Mouse (Mus musculus): ENCODE measurements at regions not wholly inside any gene's neighbourhood (a gene's known extent, or its start where the extent isn't known, plus 50 kb on each side); places are given as distances from the start of the nearest gene placed in this dataset.

DNA sequence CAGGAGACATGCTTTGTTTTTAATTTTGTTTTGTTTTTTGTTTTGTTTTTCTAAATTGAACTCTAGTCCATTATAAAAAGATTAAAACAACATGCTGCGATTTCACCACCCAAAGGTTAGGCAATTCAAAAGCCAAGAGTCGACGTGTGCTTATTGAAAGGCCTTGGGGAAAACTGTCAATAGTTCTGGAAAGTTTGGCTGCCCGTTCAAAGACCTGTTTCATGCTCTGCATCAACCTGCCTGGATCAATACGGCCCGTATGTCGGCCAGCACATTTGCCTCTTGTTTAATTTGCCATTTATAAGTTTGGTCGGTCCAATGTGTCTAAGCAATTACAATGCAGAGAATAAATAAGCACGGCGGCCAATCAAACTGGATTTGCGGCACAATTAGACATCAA is 234.3 kb upstream of the Cxcr4 start:
- no peak for DNase-seq (ENCODE audit: low spot score)

DNA sequence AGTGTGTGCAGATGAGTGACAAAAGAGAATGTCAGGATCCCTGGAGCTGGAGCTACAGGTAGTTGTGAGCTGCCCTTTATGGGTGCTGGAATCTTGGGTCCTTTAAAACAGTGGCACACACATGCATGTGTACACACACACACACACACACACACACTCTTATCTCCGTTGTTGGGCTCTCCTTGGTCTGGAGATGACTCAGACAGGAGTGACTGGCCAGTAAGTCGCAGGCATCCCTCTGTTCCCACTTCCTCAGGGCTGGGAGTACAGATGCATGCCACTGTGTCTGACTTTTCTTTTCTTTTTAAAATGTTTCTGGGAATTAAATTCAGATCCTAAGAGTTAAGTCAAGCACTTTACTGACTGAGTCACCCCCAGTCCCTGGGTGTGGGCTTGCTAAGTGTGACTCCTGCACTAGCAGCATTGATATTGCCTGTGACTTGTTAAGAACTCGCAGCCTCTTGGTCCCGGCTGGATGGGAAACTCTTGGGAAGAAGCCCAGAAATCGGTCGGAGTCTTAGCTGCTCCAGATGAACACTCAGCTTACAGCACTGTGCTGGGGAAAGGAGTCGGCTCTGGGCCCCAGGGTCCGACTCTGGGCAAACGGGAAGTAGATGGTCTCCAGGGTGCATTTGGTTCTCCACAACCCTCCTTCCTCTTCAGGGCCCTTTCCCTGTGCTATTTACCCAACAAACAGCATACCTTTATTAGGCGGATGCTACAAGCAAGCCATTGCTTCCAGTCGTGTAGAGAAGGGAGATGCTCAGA is 233.0 kb upstream of the Cxcr4 start:
- no peak for DNase-seq (ENCODE audit: low spot score)

- DNase-seq (ENCODE audit: low spot score), result no peak
Measured at GRCm38 (mm10) chr1:128824235-128824634, 232.1 kb upstream of the Cxcr4 start.

- no peak for DNase-seq (ENCODE audit: low spot score)
Measured at GRCm38 (mm10) chr1:128821991-128822390, 229.9 kb upstream of the Cxcr4 start.

DNA sequence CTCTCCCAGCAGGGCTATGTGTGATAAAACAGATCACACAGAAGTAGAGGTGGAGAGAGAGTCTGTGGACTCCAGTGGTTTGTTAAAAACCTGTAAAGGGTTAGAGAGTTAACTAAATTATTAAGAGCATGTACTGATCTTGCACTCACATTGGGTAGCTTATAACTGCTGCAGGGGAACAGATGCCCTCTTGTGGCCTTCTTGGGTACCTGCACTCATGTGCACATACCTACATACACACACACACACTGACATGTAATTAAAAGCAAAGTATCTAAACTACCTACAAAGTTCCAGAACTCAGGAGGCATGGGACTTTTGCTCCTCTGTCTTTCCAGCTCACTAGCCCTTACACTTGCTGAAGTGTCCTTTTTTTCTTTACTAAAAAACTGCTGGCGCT is 228.4 kb upstream of the Cxcr4 start:
- DNase-seq (ENCODE audit: low spot score), result no peak

GRCm38 (mm10) chr1:128819611-128820010 is 227.5 kb upstream of the Cxcr4 start:
- DNase-seq (ENCODE audit: low spot score), result no peak

DNA sequence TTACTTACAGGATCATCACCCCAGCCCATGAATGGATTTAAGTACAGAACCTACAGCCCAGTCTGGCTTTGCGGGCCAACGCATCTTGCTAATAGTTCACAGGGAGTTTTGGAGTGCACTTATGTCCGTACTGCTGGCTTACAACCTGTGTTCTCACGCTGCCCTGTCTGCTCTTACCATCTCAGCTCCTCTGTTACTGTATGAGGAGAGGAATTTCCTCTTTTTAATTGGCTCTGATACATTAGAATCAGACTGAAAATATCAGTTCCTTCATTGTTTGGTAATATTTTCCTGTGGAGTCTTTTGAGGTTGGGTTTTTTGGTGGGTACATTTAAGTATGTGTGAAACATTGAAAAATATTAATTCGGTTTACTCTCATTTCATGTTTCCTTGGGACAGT is 221.3 kb upstream of the Cxcr4 start:
- no peak for DNase-seq (ENCODE audit: low spot score)

GRCm38 (mm10) chr1:128810860-128811259 is 218.8 kb upstream of the Cxcr4 start:
- no peak for DNase-seq (ENCODE audit: low spot score)

GRCm38 (mm10) chr1:128810094-128810493 is 218.0 kb upstream of the Cxcr4 start:
- DNase-seq (ENCODE audit: low spot score), result no peak

- DNase-seq (ENCODE audit: low spot score), result no peak
Measured at GRCm38 (mm10) chr1:128809601-128810000, 217.5 kb upstream of the Cxcr4 start.

DNA sequence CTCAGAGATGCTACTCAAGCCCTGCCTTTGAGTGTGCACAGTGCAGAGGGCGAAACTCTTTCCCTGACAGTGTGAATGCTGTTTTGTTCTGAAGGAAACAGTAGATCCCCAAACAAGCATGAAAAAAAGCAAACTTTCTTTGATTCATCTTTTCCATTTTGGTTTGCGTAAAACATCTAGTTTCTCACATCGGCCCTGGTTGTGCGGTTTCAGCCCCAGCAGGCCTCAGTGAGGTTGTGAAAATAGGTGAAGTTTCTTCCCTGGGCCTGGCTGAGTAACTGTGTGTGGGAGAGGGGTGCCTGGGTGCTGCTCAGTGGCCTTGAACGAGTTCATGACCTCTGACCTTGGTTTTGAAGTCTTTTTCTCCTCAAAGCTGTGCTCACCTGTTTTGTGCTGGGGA is 216.5 kb upstream of the Cxcr4 start:
- DNase-seq (ENCODE audit: low spot score), result no peak

GRCm38 (mm10) chr1:128805687-128806653 is 213.9 kb upstream of the Cxcr4 start:
- no peak for DNase-seq (ENCODE audit: low spot score)

GRCm38 (mm10) chr1:128803433-128804060 is 211.5 kb upstream of the Cxcr4 start:
- no peak for DNase-seq (ENCODE audit: low spot score)

GRCm38 (mm10) chr1:128803058-128803432 is 211.0 kb upstream of the Cxcr4 start:
- DNase-seq (ENCODE audit: low spot score), result no peak

DNA sequence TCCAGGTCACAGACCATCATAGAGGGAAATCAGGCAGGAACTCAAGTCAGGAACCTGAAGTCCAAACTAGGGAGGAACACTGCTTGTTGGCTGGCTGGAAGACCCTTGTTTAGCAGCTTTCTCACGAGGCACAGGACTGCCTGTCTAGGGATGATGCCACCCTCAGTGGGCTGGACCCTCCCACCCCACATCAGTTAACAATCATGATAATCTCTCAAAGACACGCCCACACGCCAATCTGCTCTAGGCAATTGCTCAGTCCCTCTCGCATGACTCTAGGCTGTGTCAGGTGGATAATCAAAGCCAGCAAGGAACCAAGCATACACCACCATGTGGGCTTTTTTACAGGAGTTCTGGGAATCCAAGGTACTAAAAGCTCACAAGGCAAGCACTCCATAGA is 206.6 kb upstream of the Cxcr4 start:
- no peak for DNase-seq (ENCODE audit: low spot score)

- DNase-seq (ENCODE audit: low spot score), result no peak
Measured at GRCm38 (mm10) chr1:128795654-128796053, 203.6 kb upstream of the Cxcr4 start.

DNA sequence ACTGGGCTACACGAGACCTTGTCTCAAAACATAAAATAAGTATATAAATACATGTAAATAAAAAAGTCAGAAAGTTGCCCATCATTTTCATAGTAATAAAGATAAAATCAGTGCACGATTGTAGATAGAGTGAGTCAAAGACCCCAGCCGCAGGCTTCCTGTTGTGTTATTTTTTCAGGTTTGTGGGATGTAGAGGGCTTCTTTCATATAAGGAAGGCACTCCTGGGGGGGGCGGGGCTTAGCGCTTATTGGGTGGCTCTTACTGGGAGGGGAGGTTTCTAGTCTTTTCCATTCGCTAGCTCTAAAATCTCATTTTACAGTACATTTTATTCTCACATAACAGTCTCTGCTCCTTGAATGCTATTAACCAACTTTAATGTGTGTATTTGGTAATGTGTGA is 198.8 kb upstream of the Cxcr4 start:
- no peak for DNase-seq (ENCODE audit: low spot score)

GRCm38 (mm10) chr1:128789567-128790335 is 197.7 kb upstream of the Cxcr4 start:
- DNase-seq (ENCODE audit: low spot score), result no peak

DNA sequence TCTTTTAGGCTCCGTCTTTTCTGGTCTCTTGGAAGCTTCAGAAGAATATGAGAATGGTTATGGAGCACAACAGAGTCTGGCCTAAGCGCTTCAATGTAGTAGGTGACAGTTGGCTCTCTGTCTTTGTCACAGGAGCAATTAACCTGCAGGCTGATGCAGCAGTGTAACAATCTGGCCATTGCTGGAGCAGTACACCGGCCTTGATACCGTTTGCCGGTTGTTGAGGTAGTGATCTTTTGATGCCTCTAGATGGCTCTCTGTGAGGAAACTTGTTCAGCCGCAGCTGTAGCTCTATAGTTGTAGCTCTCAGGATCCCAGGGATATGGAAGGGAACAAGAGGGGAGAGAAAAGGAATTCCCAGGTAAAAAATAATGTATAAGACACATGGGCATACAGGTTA is 196.1 kb upstream of the Cxcr4 start:
- no peak for DNase-seq (ENCODE audit: low spot score)

DNA sequence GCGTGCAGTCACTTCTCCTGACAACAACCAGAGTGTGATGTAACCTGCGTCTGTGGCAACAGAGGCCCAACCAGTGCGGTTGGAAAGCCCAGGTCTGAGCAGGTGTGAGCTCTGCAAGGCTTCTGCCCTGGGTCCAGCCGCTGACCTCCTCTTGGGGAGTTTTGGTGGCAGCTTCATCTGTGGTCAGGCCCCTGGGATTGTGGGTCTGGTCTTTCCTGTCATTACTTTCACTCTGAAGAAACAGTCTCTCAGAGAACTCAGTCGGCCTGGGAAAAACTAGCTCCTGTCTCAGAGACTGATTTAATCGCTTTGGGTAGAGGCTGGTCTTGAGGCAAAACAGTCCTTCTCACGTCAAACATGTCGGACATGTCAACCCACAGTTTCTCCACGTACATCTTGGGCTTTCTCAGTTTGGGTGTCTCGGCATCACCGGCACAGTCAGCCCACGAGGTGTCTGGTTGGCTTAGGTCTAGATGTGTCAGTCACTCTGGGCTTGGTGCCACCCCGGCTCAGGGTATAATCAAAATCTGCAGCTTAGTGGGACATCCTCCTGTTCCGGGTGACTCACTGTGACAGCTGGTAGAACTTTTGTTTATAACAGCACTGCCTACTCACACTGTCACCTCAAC is 195.0 kb upstream of the Cxcr4 start:
- DNase-seq (ENCODE audit: low spot score), result no peak

- DNase-seq (ENCODE audit: low spot score), result no peak
Measured at GRCm38 (mm10) chr1:128782286-128782685, 190.2 kb upstream of the Cxcr4 start.

DNA sequence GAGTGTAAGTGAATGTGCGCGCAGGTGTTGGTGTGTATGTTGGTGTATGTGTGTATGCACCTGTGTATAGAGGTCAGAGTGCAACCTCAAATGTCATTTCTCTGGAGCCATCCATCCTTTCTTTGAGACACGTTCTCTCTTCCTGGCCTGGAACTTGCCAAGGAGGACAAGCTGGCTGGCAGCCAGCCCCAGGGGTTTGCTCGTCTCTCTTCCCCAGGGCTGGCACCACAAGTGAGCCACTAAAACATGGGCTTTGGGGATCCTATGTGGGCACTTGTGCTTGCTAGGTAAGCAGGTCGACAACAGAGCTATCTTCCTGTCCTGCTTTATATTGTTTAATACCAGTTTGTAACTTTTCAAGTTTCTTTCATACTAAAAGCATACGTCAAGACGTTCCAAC is 189.8 kb upstream of the Cxcr4 start:
- no peak for DNase-seq (ENCODE audit: low spot score)
